Mouse (Mus musculus): ENCODE results near the gene Pcolce.

Pcolce gene

GRCm38 (mm10) chr5:137613550-137613949 is at the start of gene Pcolce:
Gene Pcolce (minus strand): TSS chr5:137613784.
- DNase-seq: no peak

- no peak for DNase-seq
These were observed 49.5 kb upstream of the Pcolce start for GRCm38 (mm10) chr5:137663057-137663456.

GRCm38 (mm10) chr5:137660064-137660688 is 46.6 kb upstream of the Pcolce start:
- no peak for DNase-seq

- DNase-seq: peak; percentile 91
These were observed 43.4 kb upstream of the Pcolce start for GRCm38 (mm10) chr5:137656977-137657376.

- no peak for DNase-seq
These were observed 41.2 kb upstream of the Pcolce start for GRCm38 (mm10) chr5:137654746-137655145.

- no peak for DNase-seq
These were observed 39.8 kb upstream of the Pcolce start for GRCm38 (mm10) chr5:137653366-137653765.

GRCm38 (mm10) chr5:137652474-137652873 is 38.9 kb upstream of the Pcolce start:
- DNase-seq: peak; percentile 72

GRCm38 (mm10) chr5:137649669-137650571 is 36.3 kb upstream of the Pcolce start:
- no peak for DNase-seq

GRCm38 (mm10) chr5:137649251-137649650 is 35.7 kb upstream of the Pcolce start:
- no peak for DNase-seq

GRCm38 (mm10) chr5:137647827-137648601 is 34.4 kb upstream of the Pcolce start:
- no peak for DNase-seq

- DNase-seq: peak; percentile 45
These were observed 32.1 kb upstream of the Pcolce start, which contains the start of gene Irs3 for GRCm38 (mm10) chr5:137645652-137646091. Gene Irs3 (minus strand): TSS chr5:137645714.

- no peak for DNase-seq
These were observed 31.6 kb upstream of the Pcolce start for GRCm38 (mm10) chr5:137645091-137645651.

GRCm38 (mm10) chr5:137644484-137644883 is 30.9 kb upstream of the Pcolce start:
- no peak for DNase-seq

- no peak for DNase-seq
These were observed 29.3 kb upstream of the Pcolce start for GRCm38 (mm10) chr5:137642886-137643285.

GRCm38 (mm10) chr5:137641054-137641453 is 27.5 kb upstream of the Pcolce start, which contains the start of gene Sap25:
Gene Sap25 (plus strand): TSS chr5:137641334.
- DNase-seq: peak; percentile 47

GRCm38 (mm10) chr5:137639472-137639871 is 25.9 kb upstream of the Pcolce start:
- DNase-seq: no peak

GRCm38 (mm10) chr5:137633397-137634084 is 20.0 kb upstream of the Pcolce start:
- no peak for DNase-seq

- no peak for DNase-seq
These were observed 18.0 kb upstream of the Pcolce start for GRCm38 (mm10) chr5:137631591-137631990.

GRCm38 (mm10) chr5:137631171-137631570 is 17.6 kb upstream of the Pcolce start:
- DNase-seq: no peak

- peak; percentile 70 for DNase-seq
These were observed 17.0 kb upstream of the Pcolce start for GRCm38 (mm10) chr5:137630602-137631001.

- DNase-seq: peak; percentile 78
These were observed 16.4 kb upstream of the Pcolce start for GRCm38 (mm10) chr5:137629906-137630545.
